Mouse (Mus musculus) MEL (cell line): ENCODE data around the gene Hecw2. TPM values are rescaled to one million over a fixed set of nuclear protein-coding genes. Genes with fewer than 3 reads are reported as not detected.

Source experiments
- DNase-seq: peaks from one replicate; pipeline ENCODE4 v3.0.0; 2011; ENCODE audit warnings: low read depth, low spot score
- H3K27ac ChIP-seq: 2 replicates; pipeline ENCODE4 v1.5.1; 2012; ENCODE audit warnings: low read depth, mild to moderate bottlenecking, control low read depth, low read length, moderate library complexity; ENCODE audit not compliant: control insufficient read depth
- H3K27me3 ChIP-seq, 2 experiments: fragments of 150-350 bp in 1 of 2; sonication (generic) in 1 of 2; 2 replicates each; pipeline ENCODE4 v1.6.1; 2012; ENCODE audit warnings: low read length in 2 of 2, mild to moderate bottlenecking in 2 of 2, improper control_type of control experiment in 1 of 2, moderate library complexity in 1 of 2; ENCODE audit not compliant: insufficient read depth in 2 of 2, control insufficient read depth in 1 of 2
- H3K36me3 ChIP-seq, 2 experiments: 2 replicates each; pipeline ENCODE4 v1.6.1; 2012 to 2014; ENCODE audit warnings: low read length in 2 of 2, improper control_type of control experiment in 1 of 2, inconsistent platforms in 1 of 2, mild to moderate bottlenecking in 1 of 2; ENCODE audit not compliant: insufficient read depth in 2 of 2, control insufficient read depth in 1 of 2
- H3K4me1 ChIP-seq, 2 experiments: fragments of 150-350 bp in 1 of 2; sonication (generic) in 1 of 2; 2 replicates each; pipeline ENCODE4 v1.6.1; 2012; ENCODE audit warnings: low read length in 2 of 2, improper control_type of control experiment in 1 of 2, mild to moderate bottlenecking in 1 of 2; ENCODE audit not compliant: insufficient read depth in 2 of 2, control insufficient read depth in 1 of 2
- H3K4me3 ChIP-seq, 2 experiments: fragments of 150-350 bp in 1 of 2; sonication (generic) in 1 of 2; 2 replicates each; pipeline ENCODE4 v1.5.1; 2012; ENCODE audit warnings: low read depth in 2 of 2, low read length in 2 of 2, mild to moderate bottlenecking in 2 of 2, moderate library complexity in 2 of 2, control low read depth in 1 of 2, improper control_type of control experiment in 1 of 2; ENCODE audit not compliant: control insufficient read depth in 1 of 2, insufficient read depth in 1 of 2
- H3K79me2 ChIP-seq: 2 replicates; pipeline ENCODE4 v1.6.1; 2012; ENCODE audit warnings: mild to moderate bottlenecking, low read length, moderate library complexity; ENCODE audit not compliant: control insufficient read depth, poor library complexity, insufficient read depth
- H3K9ac ChIP-seq: 2 replicates; pipeline ENCODE4 v1.6.1; 2012; ENCODE audit warnings: low read depth, mild to moderate bottlenecking, control low read depth, low read length, moderate library complexity; ENCODE audit not compliant: control insufficient read depth, poor library complexity, severe bottlenecking
- H3K9me3 ChIP-seq: fragments of 150-350 bp; sonication (generic); replicated peaks from 2 replicates; pipeline ENCODE4 v1.6.1; 2012; ENCODE audit warnings: mild to moderate bottlenecking, low read length, improper control_type of control experiment, moderate library complexity; ENCODE audit not compliant: insufficient read depth
- BHLHE40 ChIP-seq: IDR thresholded peaks from 2 replicates; pipeline ENCODE4 v1.6.1; 2012; ENCODE audit warnings: low read depth, mild to moderate bottlenecking, inconsistent platforms, low read length, improper control_type of control experiment, borderline replicate concordance
- CHD2 ChIP-seq: IDR thresholded peaks from 2 replicates; pipeline ENCODE4 v1.6.1; 2011; ENCODE audit warnings: low read length, improper control_type of control experiment
- CTCF ChIP-seq, 3 experiments: IDR thresholded peaks in 2 of 3; conservative IDR thresholded peaks in 1 of 3; 2 replicates each; pipeline ENCODE4 v1.5.1; 2011 to 2012; ENCODE audit warnings: low read length in 3 of 3, low read depth in 2 of 3, mild to moderate bottlenecking in 2 of 3, improper control_type of control experiment in 1 of 3, inconsistent platforms in 1 of 3, mixed read lengths in 1 of 3, moderate library complexity in 1 of 3; ENCODE audit not compliant: control insufficient read depth in 1 of 3, insufficient read depth in 1 of 3, poor library complexity in 1 of 3, severe bottlenecking in 1 of 3
- E2F4 ChIP-seq: IDR thresholded peaks from 2 replicates; pipeline ENCODE4 v1.6.1; 2011; ENCODE audit warnings: low read depth, low read length, improper control_type of control experiment, borderline replicate concordance
- ELF1 ChIP-seq: IDR thresholded peaks from 2 replicates; pipeline ENCODE4 v1.6.1; 2014; ENCODE audit warnings: low read depth, mild to moderate bottlenecking, inconsistent platforms, low read length, improper control_type of control experiment, moderate library complexity
- ETS1 ChIP-seq: IDR thresholded peaks from 2 replicates; pipeline ENCODE4 v1.6.1; 2012; ENCODE audit warnings: low read depth, mild to moderate bottlenecking, inconsistent platforms, low read length, improper control_type of control experiment, moderate library complexity
- HCFC1 ChIP-seq: IDR thresholded peaks from 2 replicates; pipeline ENCODE4 v1.6.1; 2012; ENCODE audit warnings: low read depth, mild to moderate bottlenecking, inconsistent platforms, low read length, improper control_type of control experiment, moderate library complexity
- JUND ChIP-seq: IDR thresholded peaks from 2 replicates; pipeline ENCODE4 v1.6.1; 2011; ENCODE audit warnings: low read depth, mild to moderate bottlenecking, improper control_type of control experiment, low read length
- KAT2A ChIP-seq: conservative IDR thresholded peaks from 2 replicates; pipeline ENCODE4 v1.6.1; 2012; ENCODE audit warnings: low read depth, low read length, improper control_type of control experiment, inconsistent platforms
- MAZ ChIP-seq: IDR thresholded peaks from 2 replicates; pipeline ENCODE4 v1.6.1; 2012; ENCODE audit warnings: low read depth, mild to moderate bottlenecking, inconsistent platforms, low read length, improper control_type of control experiment
- MEF2A ChIP-seq: IDR thresholded peaks from 2 replicates; pipeline ENCODE4 v1.6.1; 2014; ENCODE audit warnings: low read depth, mild to moderate bottlenecking, inconsistent platforms, low read length, improper control_type of control experiment; ENCODE audit not compliant: poor library complexity, insufficient replicate concordance, severe bottlenecking; ENCODE audit errors: extremely low read depth
- MXI1 ChIP-seq: IDR thresholded peaks from 2 replicates; pipeline ENCODE4 v1.6.1; 2011; ENCODE audit warnings: mild to moderate bottlenecking, low read depth, low read length, improper control_type of control experiment
- MYB ChIP-seq: IDR thresholded peaks from 2 replicates; pipeline ENCODE4 v1.6.1; 2011; ENCODE audit warnings: mild to moderate bottlenecking, low read depth, low read length, improper control_type of control experiment
- MYC ChIP-seq: IDR thresholded peaks from 2 replicates; pipeline ENCODE4 v1.6.1; 2011; ENCODE audit warnings: low read depth, mild to moderate bottlenecking, low read length, improper control_type of control experiment, moderate library complexity
- POLR2A ChIP-seq, 2 experiments: IDR thresholded peaks; 2 replicates each; pipeline ENCODE4 v1.6.1; 2011 to 2012; ENCODE audit warnings: low read length in 2 of 2, mild to moderate bottlenecking in 2 of 2, control low read depth in 1 of 2, improper control_type of control experiment in 1 of 2, low read depth in 1 of 2, moderate library complexity in 1 of 2; ENCODE audit not compliant: control insufficient read depth in 1 of 2, insufficient read depth in 1 of 2, poor library complexity in 1 of 2
- POLR2AphosphoS2 ChIP-seq: IDR thresholded peaks from 2 replicates; pipeline ENCODE4 v1.6.1; 2011; ENCODE audit warnings: low read length, improper control_type of control experiment
- RAD21 ChIP-seq: IDR thresholded peaks from 2 replicates; pipeline ENCODE4 v1.6.1; 2011; ENCODE audit warnings: mild to moderate bottlenecking, low read depth, low read length, improper control_type of control experiment
- SIN3A ChIP-seq: IDR thresholded peaks from 2 replicates; pipeline ENCODE4 v1.6.1; 2012; ENCODE audit warnings: low read length, improper control_type of control experiment, inconsistent platforms
- SMC3 ChIP-seq: IDR thresholded peaks from 2 replicates; pipeline ENCODE4 v1.6.1; 2011; ENCODE audit warnings: low read depth, low read length, improper control_type of control experiment
- TAL1 ChIP-seq: IDR thresholded peaks from 2 replicates; pipeline ENCODE4 v1.6.1; 2012; ENCODE audit warnings: mild to moderate bottlenecking, inconsistent platforms, low read length, moderate library complexity, mixed read lengths
- TBP ChIP-seq: IDR thresholded peaks from 2 replicates; pipeline ENCODE4 v1.8.0; 2011; ENCODE audit warnings: low read depth, low read length, improper control_type of control experiment
- TCF12 ChIP-seq: IDR thresholded peaks from 2 replicates; pipeline ENCODE4 v1.6.1; 2014; ENCODE audit warnings: low read depth, mild to moderate bottlenecking, inconsistent platforms, low read length, improper control_type of control experiment, moderate library complexity
- UBTF ChIP-seq: IDR thresholded peaks from 2 replicates; pipeline ENCODE4 v1.6.1; 2012; ENCODE audit warnings: low read depth, mild to moderate bottlenecking, inconsistent platforms, low read length, improper control_type of control experiment, moderate library complexity, borderline replicate concordance; ENCODE audit not compliant: insufficient read depth
- USF1 ChIP-seq: IDR thresholded peaks from 2 replicates; pipeline ENCODE4 v1.6.1; 2014; ENCODE audit warnings: low read depth, mild to moderate bottlenecking, inconsistent platforms, low read length, improper control_type of control experiment, moderate library complexity
- USF2 ChIP-seq, 2 experiments: IDR thresholded peaks; 2 replicates each; pipeline ENCODE4 v1.6.1; 2011 to 2012; ENCODE audit warnings: improper control_type of control experiment in 2 of 2, low read length in 2 of 2, borderline replicate concordance in 1 of 2, inconsistent platforms in 1 of 2, low read depth in 1 of 2, mild to moderate bottlenecking in 1 of 2; ENCODE audit not compliant: insufficient read depth in 1 of 2
- ZKSCAN1 ChIP-seq: IDR thresholded peaks from 2 replicates; pipeline ENCODE4 v1.6.1; 2012; ENCODE audit warnings: low read depth, mild to moderate bottlenecking, inconsistent platforms, low read length, improper control_type of control experiment, moderate library complexity
- ZMIZ1 ChIP-seq: IDR thresholded peaks from 2 replicates; pipeline ENCODE4 v1.6.1; 2012; ENCODE audit warnings: low read depth, mild to moderate bottlenecking, inconsistent platforms, low read length, improper control_type of control experiment, moderate library complexity
- polyA plus RNA-seq, 2 experiments: library from polyadenylated mRNA; stranded (reverse) in 1 of 2; unstranded in 1 of 2; fragments of >175 nt in 1 of 2; fragments of >200 nt in 1 of 2; gene quantifications; 2 replicates each; pipeline versions ENCODE4 v1.2.1 to v1.2.4; 2012; ENCODE audit warnings: low replicate concordance in 2 of 2, low read depth in 1 of 2; ENCODE audit not compliant: insufficient read length in 2 of 2, insufficient read depth in 1 of 2, missing spikeins in 1 of 2
- total RNA-seq: library from RNA; depleted of rRNA; stranded (reverse); fragments of 300-350 nt; gene quantifications from 2 replicates; pipeline ENCODE4 v1.2.3, GENCODE M21; 2012

The Hecw2 gene
- total and polyA plus RNA-seq, 3 experiments: not detected

DNA sequence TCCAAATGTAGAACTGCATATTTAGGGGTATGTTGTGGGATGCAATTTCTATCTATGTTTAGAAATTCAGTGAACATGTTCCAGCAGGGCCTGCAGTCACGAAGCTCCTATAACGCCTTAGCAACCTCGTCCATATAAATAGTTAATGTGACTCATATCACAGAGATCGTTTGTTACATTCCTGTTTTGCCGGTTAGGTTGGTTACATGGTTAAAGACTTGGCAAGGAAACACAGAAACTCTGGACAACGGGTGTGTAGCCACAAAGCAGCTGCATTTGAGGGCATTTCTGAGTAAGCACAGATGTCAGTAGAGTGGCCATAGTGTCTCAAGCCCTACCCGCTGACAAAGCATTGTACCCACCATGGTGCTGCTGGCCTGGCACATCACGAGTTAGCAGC, 349.1 kb downstream of the Hecw2 start:
- no peak overlapping the region for H3K4me3 ChIP-seq

GRCm38 (mm10) chr1:53844914-53845612, 349.9 kb downstream of the Hecw2 start:
- no peaks in the 10 kb centered on the region for H3K27me3 ChIP-seq
- no peak for TF ChIP-seq TCF12
- no peak for TF ChIP-seq E2F4
- no peak for TF ChIP-seq MYB
- TF ChIP-seq MYC: no peak
- no peak for TF ChIP-seq CTCF (IDR thresholded peaks at IDR 0.05 in 2 of 3, conservative IDR thresholded peaks at IDR 0.05 in 1 of 3; ENCODE audit: control insufficient read depth in 1 of 3, insufficient read depth in 1 of 3, low read depth in 2 of 3, low read length in 3 of 3, poor library complexity in 1 of 3, severe bottlenecking in 1 of 3)
- no peak for TF ChIP-seq MEF2A
- TF ChIP-seq TAL1: no peak
- TF ChIP-seq MAZ: no peak
- no peak for TF ChIP-seq BHLHE40
- no peak for TF ChIP-seq HCFC1
- TF ChIP-seq KAT2A: no peak
- TF ChIP-seq POLR2A (IDR thresholded peaks at IDR 0.05; ENCODE audit: control insufficient read depth in 1 of 2, insufficient read depth in 1 of 2, low read depth in 1 of 2, low read length in 2 of 2, poor library complexity in 1 of 2): no peak
- TF ChIP-seq JUND: no peak
- no peak for TF ChIP-seq SMC3
- TF ChIP-seq POLR2AphosphoS2: no peak
- TF ChIP-seq USF1: no peak
- TF ChIP-seq ZKSCAN1: no peak
- TF ChIP-seq TBP: no peak
- TF ChIP-seq ELF1: no peak
- no peak for TF ChIP-seq USF2 (IDR thresholded peaks at IDR 0.05; ENCODE audit: borderline replicate concordance in 1 of 2, insufficient read depth in 1 of 2, low read depth in 1 of 2, low read length in 2 of 2)
- no peak for DNase-seq
- no peak overlapping the region for H3K27ac ChIP-seq
- H3K9ac ChIP-seq: no peak overlapping the region
- no peaks in the 10 kb centered on the region for H3K4me1 ChIP-seq
- H3K79me2 ChIP-seq: no peaks in the 10 kb centered on the region
- H3K36me3 ChIP-seq: no peaks in the 10 kb centered on the region
- H3K9me3 ChIP-seq: no peaks in the 10 kb centered on the region
- no peak overlapping the region for H3K4me3 ChIP-seq

More for the DNA sequence above, 349.1 kb downstream of the Hecw2 start:
- Histone ChIP-seq H3K9ac (no peak overlapping the region), H3K79me2 (no peaks in the 10 kb centered on the region), H3K9me3 (no peaks in the 10 kb centered on the region), H3K36me3 (no peaks in the 10 kb centered on the region), H3K4me1 (no peaks in the 10 kb centered on the region), H3K27ac (no peak overlapping the region), H3K27me3 (no peaks in the 10 kb centered on the region)
- no peak for DNase-seq
- TF ChIP-seq POLR2AphosphoS2 (no peak), MYB (no peak), MXI1 (no peak), MAZ (no peak), TBP (no peak), ELF1 (no peak), CHD2 (no peak), USF1 (no peak), ETS1 (no peak), ZKSCAN1 (no peak), SIN3A (no peak), SMC3 (no peak), RAD21 (no peak), KAT2A (no peak), UBTF (no peak), ZMIZ1 (no peak)
